Mouse (Mus musculus): ENCODE results near the gene Camk1d. TPM values are rescaled to one million over a fixed set of nuclear protein-coding genes. Genes with fewer than 3 reads are reported as not detected.
A peak's percentile ranks its signal among the peaks of the same experiment; 100 is the strongest.

Camk1d gene
- 100 to 1,000 TPM in 1 of 2 experiments, 10 to 100 TPM in 1; 99.2 to 101 TPM for total RNA-seq (2021)

DNA sequence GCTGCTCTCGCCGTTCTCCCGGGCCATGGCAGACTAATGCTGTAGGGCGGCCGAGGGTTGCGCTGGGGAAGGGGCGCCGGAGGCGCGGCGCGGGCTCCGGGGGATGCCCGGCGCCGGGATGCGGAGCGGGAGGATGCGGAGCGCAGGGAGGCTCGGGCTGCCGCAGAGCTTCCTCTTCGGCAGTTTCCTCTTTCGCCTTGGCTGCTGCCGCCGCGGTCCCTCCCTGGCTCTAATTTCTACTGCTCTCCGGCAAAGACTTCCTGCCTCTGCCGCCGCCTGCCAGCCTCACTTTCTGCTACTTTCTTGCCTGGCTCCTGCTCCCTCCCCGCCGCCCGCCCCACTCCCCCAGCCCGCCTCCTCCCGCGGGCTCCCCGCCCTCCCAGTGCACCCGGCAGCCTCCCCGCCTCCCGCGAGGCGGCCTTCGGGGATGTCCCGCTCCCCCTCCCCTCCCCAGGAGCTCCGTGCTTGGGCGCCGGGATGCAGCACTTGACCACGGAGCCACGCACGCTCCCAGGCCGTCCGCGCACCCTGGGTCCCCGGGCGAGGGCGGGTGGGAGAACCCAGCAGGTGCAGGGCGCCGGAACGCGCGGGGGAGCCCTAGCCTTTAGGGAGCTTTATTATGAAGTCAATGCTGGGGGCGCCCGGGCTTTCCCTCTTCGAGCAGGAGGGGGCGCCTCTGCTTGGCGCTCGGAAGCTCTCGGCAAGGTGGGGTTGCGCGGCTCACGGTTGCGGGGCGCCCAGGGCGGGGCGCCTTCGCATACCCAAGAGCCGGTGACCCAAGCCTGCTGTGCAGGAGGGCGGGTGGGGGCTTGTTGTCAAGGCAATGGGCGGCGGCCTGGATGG is at the start of gene Camk1d:
Gene Camk1d (minus strand): TSS at position 305 of the 843 bp plus-strand sequence.
- intact Hi-C loops (cut with DNase I): loop anchor here (2.0 to 10.0 kb wide), 3 partner anchors 56 to 260 kb away; no protein-coding TSS in a partner anchor
- DNase-seq (ENCODE audit: extremely low spot score in 1 of 2, low spot score in 2 of 2): peak; percentile 70 to 87

DNA sequence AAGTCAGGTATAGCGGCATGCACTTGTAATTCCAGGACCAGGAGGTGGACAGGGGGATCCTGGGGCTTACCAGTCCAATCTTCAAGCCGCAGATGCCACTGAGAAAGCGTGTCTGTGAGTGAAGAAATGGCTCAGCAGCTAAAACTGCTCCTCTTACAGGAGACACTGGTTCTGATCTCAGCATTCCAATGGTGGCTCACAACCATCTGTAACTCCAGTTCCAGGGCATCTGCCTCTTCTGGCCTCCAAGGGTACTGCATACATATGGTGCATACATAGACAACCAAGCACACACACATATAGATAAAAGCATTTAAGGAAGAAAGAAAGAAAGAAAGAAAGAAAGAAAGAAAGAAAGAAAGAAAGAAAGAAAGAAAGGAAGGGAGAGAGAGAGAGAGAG is 47.7 kb upstream of the Camk1d start:
- intact Hi-C loops (cut with DNase I): no loop called here
- no peak for DNase-seq (ENCODE audit: extremely low spot score in 1 of 2, low spot score in 2 of 2)

DNA sequence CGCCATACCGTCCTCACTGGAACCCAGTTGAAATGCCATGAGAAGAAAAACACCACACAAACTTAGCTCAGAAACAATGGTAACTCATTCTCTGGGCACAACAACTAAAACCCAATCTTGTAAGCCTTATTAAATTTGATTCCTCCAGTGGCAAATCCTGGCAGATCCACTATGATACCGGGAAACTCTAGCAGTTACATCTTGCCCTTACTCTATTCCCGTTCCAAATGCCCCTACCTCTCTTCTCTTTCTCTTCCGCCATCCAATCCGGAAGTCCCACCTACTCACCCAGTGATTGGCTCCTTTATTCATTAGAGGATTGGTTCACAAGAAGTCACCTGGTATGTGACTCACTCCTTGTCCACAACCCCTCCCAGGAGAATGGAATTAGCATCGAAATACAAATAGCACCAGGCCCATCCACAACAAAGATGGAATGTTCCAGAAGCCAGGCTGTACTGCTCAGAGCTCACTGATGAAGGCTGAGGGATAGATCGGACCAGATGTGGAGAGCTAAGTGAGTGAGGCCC is 46.2 kb upstream of the Camk1d start:
- intact Hi-C loops (cut with DNase I): no loop called here
- no peak for DNase-seq (ENCODE audit: extremely low spot score in 1 of 2, low spot score in 2 of 2)

DNA sequence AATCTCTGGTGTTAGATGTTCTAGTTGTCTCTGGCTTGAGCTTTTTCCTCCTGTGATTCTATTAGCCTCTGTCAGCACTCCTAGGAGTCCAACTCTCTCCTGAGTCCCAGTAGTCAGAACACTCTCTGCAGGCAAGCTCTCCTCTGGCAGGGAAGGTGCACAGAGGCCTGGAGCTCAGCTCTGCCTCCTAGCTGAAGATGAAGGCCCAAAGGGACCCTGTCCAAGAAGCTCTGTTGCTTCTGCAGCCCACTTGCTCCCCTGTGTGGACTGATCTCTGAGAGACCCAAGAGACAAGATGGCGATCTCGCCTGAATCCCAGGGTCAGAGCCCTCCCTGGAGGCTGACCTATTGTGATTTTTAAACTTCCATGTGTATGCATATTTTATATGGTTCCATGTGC is 44.3 kb upstream of the Camk1d start:
- intact Hi-C loops (cut with DNase I): no loop called here
- no peak for DNase-seq (ENCODE audit: extremely low spot score in 1 of 2, low spot score in 2 of 2)

DNA sequence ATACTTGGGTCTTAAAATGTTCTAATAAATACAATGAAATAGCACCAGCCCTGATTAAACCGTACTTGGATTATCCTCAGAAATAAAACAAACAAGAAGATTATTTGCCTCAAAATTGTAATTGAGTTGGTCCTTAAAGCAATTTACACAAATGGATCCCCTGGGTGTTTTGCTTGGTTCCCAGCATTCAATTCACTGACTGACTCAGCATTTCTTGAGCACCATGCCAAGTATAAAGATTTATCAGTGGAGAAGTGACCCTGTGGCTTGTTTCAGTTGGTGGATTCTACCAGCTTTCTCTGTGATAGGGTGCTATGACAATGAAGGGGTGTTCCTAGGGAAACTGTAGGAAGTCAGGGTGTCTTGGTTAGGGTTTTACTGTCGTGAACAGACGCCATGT is 36.6 kb upstream of the Camk1d start:
- no peak for DNase-seq (ENCODE audit: extremely low spot score in 1 of 2, low spot score in 2 of 2)

DNA sequence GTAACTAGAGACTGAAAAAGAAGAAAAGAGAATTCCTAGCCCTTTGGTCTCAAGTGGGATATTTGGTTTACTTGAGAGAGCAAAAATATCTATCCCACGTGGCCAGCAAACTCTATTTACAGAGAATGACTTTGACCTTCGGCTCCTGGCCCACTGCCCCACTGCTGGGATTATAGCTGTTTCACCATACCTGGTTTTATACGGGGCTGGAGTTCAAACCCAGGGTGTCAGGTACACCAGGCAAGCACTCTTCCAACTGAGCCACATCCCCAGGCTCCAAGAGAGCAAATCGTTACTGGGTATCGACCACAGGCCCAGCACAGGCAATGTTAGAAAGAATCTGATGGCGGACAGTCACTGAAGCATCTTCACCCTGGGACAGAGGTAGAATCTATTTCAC is 34.9 kb upstream of the Camk1d start:
- no peak for DNase-seq (ENCODE audit: extremely low spot score in 1 of 2, low spot score in 2 of 2)
- intact Hi-C loops (cut with DNase I): no loop called here

More for the DNA sequence above, 36.6 kb upstream of the Camk1d start:
- intact Hi-C loops (cut with DNase I): no loop called here

DNA sequence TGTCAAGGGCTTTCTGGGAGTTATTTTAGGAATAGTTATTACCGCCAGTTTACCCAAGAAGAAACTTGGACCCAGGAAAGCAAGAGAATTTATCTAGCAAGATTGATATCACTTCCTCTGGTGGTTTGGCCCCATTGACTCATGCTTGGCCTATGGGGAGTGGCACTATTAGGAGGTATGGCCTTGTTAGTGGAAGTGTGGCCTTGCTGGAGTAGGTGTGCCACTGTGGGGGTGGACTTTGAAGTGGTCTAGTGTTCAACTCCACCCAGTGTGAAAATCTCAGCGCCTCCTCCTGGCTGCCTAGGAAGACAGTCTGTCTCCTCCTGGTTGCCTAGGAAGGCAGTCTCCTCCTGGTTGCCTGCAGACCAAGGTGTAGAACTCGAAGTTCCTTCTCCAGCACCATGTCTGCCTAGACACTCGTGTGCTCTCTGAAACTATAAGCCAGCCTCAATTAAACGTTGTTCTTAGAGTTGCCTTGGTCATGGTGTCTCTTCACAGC is 33.3 kb upstream of the Camk1d start:
- intact Hi-C loops (cut with DNase I): no loop called here
- DNase-seq (ENCODE audit: extremely low spot score in 1 of 2, low spot score in 2 of 2): no peak

DNA sequence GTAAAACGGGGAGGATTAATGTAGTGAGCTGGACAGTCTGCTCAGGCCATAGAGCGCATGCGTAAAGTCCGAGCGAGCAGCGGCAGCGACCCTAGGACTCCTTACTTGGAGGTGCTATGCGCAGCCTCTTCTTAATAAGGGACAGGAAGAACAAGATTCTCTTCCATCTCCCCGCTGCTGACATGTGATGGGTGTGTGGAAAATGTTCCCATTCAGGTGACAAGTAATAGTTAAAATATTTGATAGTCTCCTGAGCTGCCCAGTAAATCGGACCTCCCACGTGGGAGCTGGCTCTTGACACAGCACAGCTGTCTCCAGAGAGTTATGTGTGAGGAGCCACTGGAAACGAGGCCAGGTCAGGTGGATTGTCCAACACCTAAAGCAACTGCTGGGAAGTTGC is 32.2 kb upstream of the Camk1d start:
- no peak for DNase-seq (ENCODE audit: extremely low spot score in 1 of 2, low spot score in 2 of 2)
- intact Hi-C loops (cut with DNase I): no loop called here

DNA sequence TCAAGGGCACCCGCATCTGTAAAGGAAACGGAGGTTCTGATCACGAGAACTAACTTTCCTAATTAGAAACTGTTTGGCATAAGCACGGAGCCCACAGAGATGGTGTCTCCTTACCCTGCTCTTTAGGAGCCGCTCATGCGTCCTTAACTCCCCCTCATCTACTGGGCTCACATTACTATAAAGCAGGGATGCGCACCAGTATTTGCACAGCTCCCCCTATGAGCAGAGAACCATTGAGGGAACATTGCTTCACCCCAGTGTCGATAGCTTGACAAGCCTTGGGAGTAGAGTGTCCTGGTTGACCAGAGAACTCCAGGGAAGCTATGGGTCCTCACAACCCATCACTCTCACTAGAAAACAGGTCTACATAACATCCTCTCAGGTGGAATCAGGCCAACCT is 29.6 kb upstream of the Camk1d start:
- no peak for DNase-seq (ENCODE audit: extremely low spot score in 1 of 2, low spot score in 2 of 2)
- intact Hi-C loops (cut with DNase I): no loop called here

DNA sequence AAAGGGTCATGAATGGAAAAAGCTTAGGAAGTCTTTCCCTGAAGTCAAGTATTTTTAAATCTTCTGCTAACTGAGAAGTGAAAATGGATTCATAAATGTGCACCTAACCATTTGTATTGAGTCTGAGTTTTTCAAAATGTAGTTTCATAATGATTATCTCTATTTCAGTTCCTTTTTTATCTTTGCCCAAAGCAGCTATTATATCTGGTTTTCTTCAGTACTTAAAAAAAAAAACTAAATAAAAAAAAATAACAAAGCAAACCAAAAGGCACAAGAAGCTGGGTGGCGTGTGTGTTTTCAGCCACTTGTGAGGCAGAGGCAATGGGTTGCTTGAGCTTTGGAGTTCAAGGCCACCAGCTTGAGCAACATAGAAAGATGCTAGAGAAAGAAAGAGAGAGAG is 26.6 kb upstream of the Camk1d start:
- intact Hi-C loops (cut with DNase I): no loop called here
- DNase-seq (ENCODE audit: extremely low spot score in 1 of 2, low spot score in 2 of 2): no peak

DNA sequence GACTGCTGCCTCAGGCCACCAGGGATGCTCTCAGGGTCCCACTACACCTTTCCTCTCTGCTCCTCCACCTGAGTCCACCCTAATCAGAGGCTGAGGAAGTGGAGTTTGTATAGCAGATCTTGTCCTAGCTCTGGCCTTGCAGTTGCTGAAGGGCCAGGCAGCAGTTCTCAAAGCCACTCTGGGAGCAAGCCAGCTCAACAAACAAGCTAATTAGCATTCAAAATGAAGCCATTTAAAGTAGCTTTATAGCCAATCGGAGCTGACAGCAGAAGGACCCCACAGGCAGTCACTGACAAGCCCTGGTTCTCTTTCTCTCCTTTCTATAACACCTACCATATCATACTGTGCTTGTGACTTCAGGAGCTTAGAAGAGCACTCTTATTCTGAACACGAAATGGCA is 21.6 kb upstream of the Camk1d start:
- DNase-seq (ENCODE audit: extremely low spot score in 1 of 2, low spot score in 2 of 2): no peak
- intact Hi-C loops (cut with DNase I): no loop called here

DNA sequence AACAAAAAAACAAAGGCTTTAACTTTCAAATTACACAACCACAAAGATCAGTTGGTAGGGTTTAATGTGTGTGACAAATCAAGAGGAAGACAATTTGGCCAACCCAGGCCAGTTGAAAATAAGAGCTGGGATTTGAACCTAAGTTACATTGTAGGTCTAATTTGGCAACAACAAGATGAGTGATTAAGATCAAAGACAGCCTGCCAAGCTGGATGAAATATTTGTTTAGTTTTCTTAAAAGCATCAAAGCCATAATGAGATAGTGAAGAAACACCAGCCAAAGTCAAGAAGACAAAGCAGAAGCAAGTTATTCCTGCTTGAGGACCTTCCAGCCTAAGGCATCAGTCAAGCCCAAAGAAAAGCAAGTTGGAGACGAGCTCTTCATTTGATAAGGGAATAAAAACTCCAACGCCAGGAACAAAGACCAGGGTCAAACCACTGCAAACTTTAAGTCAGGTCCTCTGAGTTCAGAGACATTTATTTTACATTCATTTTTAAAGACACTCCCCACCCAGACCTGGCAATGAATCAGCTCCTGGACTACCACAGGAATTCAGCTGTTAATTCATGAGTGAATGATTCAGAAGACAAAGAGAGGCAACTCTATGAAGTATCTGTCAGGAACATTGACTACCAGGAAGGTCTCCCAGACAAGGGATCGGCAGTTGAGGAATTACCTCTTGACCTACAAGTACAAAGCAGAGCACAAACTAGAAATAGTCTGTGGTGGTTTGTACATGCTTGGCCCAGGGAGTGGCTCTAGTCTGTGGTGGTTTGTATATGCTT is 19.2 kb upstream of the Camk1d start:
- intact Hi-C loops (cut with DNase I): no loop called here
- DNase-seq (ENCODE audit: extremely low spot score in 1 of 2, low spot score in 2 of 2): no peak

DNA sequence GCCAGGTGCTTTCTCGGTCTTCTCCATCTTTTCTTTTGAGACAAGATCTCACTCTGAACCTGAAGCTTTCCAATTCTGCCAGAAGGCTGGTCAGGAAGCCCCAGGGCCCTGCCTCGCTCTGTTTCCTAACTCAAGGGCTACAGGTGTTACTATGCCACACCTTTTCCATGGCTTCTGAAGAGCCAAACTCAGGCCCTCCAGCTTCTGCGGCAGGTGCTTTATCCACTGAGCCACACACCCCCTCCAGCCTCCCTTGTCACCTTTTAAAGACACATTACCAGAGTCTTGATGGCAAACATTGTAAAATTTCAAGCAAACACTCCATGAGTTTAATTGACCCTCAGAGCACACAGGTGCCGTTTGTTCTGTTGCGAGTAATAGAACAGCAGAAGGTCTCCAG is 17.7 kb upstream of the Camk1d start:
- intact Hi-C loops (cut with DNase I): no loop called here
- no peak for DNase-seq (ENCODE audit: extremely low spot score in 1 of 2, low spot score in 2 of 2)

DNA sequence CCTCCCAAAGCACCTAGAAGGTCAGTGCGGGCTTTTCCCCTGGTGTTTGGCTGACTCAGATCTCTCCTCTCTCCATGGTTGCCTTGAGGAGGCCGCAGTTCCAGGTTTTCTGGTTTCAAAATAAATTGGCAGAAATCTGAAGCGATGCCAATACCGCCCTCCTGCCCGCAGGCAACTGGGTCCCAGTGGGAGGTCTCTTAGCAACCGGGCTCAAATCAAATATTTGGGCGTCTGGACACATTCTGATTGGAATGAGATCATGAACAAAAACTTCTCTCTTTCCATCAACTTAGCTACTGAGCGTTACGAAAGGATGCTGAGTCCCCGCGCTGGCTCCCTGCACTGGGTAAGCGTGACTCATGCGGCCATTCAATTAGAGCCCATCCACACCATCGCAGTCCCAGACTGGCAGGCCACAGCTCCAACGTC is 16.1 kb upstream of the Camk1d start:
- peak in 1 of 2 experiments; percentile 32 for DNase-seq (ENCODE audit: extremely low spot score in 1 of 2, low spot score in 2 of 2)
- intact Hi-C loops (cut with DNase I): no loop called here

DNA sequence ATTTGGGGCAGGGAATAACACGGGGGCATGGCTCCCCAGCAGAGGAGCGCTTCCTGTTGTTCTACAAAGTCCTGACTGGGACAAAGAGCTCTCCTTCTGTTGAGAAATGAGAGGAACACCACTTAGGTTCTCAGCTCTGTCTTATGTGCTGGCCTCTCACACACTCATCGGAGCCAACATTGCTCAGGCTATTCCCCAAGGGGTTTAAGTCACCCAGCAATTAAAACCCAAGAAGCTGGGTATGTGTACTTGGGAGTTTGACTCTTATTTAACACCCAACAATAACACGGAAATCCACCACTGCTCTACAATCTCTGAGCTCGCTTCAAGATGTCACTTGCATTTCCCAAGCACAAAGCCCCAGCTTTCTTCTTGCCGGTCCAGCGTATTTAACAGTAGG is 15.6 kb upstream of the Camk1d start:
- intact Hi-C loops (cut with DNase I): no loop called here
- DNase-seq (ENCODE audit: extremely low spot score in 1 of 2, low spot score in 2 of 2): no peak

DNA sequence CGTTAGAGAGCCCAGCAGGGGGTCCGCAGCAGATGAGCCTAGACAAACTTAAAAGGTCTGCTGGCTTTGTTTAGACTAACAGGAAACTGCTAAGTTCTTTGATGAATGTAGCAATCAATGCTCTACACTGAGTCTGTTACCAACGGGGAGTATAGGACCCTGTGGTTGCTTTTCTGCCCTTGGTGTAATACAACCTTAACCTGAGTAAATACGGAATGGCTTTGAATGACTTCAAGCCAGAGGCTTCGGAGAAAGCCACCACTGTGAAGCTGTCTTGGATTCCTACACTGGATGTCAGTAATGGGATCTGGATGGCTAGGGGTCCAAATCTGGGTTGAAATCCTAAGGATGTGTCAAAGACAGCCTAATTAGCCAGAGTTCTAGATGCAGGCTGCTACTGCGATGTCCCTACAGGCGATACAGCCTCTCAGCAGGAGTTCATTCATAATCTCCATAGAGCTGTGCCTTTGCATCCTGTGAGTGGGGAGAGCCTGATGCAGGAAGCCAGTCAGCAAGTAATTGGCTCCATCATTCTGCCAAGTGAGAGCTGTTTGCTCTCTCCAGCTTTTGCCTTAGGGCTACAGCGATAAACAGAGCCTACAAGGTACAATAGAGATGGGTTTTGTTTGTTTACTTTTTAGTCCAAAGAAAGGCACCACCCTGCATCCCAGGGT is 10.8 kb upstream of the Camk1d start:
- no peak for DNase-seq (ENCODE audit: extremely low spot score in 1 of 2, low spot score in 2 of 2)
- intact Hi-C loops (cut with DNase I): no loop called here

DNA sequence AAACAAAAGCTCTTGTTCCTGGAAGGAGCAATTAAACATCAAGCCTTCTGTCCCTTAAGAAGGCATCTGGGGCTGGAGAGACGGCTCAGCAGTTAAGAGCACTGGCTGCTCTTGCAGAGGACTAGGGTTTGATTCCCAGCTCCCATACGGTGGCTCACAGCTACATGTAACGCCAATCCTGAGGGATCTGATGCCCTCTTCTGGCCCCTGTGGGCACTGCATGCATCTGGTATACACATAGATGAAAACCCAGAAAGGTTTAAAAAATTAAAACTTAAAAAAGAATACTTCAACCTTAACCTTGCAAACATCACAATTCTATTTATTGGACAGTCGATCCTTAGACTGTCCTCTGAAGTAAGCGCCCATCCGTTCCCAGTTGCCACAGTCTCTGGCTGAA is 3.4 kb upstream of the Camk1d start:
- intact Hi-C loops (cut with DNase I): loop anchor here (10.0 kb wide), 2 partner anchors 183 to 263 kb away; no protein-coding TSS in a partner anchor
- DNase-seq (ENCODE audit: extremely low spot score in 1 of 2, low spot score in 2 of 2): no peak

DNA sequence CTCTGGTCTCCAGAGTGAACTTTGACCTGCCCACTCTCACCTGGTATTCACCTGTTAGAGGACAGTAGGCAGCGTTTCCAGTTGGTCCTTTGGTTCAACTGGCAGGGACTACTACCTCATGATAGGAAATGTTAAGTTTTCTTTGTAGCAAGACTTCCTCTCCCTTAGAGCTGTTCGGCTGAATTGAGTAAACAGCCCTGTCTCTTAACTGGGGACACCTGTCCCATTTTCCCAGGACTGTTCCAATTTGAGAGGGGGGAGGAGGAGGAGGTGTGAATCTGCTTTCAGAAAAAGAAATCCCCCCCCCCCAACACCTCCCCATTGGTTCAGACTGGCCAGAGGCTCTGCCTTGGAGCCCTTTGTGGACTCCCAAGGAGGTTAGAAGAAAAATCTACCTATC is 1.2 kb upstream of the Camk1d start:
- no peak for DNase-seq (ENCODE audit: extremely low spot score in 1 of 2, low spot score in 2 of 2)
- intact Hi-C loops (cut with DNase I): loop anchor here (2.0 to 10.0 kb wide), 3 partner anchors 55 to 261 kb away; no protein-coding TSS in a partner anchor

DNA sequence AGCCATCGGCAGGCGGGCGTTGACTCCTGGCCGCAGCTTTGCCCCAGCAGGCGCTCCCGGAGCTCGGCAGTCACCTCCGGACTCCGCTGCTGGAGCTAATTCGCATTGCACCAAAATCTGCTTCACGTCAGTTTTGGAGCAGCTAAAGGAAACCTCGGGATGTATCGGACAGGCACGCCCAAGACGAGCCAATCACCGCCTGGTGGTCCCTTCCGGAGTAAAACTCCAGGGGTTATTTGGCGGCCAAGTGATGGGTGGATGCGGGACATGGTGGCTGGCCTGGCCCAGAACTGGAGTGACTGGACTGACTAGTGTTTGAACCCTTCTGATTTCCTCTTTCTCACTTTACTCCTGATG is 717 bp upstream of the Camk1d start:
- no peak for DNase-seq (ENCODE audit: extremely low spot score in 1 of 2, low spot score in 2 of 2)
- intact Hi-C loops (cut with DNase I): loop anchor here (2.0 to 10.0 kb wide), 3 partner anchors 56 to 260 kb away; no protein-coding TSS in a partner anchor
